Mouse (Mus musculus) frontal cortex, postnatal 14 days (tissue): ENCODE measurements at regions not wholly inside any gene's neighbourhood (a gene's known extent, or its start where the extent isn't known, plus 50 kb on each side); places are given as distances from the start of the nearest gene placed in this dataset.

Experiments
- DNase-seq, 2 experiments: peaks; one replicate each; pipeline ENCODE4 v3.0.0; 2022; ENCODE audit warnings: low spot score in 2 of 2

DNA sequence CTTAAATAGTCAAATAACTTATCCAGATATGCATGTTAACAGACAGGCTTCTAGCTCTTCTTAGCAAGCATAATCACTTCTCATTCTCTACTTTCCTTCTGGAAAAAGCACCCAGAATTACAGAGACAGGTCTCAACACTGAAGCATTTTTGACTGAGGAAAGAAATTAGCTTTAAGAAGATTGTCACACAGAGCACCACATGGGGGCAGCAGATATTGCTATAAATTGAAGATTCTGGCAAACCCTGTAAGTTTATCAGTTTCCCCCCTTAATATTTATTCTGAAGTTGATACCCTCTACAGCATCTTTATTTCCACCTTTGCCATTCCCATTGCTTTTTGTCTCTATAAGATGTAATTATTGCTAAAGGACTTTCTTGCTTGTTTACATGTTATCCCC, 83.4 kb upstream of the Lrrc4c start:
- DNase-seq = peak in 1 of 2 experiments; percentile 11

DNA sequence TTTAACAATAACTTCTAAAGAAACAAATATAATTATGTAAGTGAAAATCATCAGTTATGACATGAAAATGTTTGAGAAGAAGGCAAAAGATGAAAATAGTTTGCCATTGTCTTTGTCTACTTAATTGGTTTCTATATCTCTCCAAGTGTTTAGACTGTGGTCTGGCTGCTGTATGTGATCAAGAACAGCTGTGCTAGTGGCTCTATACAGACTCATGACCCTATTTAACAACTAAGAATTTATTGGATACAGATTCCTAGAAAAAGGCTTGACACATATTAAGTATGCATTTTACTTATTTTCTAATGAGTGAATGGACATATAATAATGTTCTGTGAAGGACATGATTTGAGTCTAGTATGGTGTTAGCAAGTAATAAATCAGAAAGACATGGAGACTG, 78.7 kb upstream of the Lrrc4c start:
- DNase-seq = no peak

DNA sequence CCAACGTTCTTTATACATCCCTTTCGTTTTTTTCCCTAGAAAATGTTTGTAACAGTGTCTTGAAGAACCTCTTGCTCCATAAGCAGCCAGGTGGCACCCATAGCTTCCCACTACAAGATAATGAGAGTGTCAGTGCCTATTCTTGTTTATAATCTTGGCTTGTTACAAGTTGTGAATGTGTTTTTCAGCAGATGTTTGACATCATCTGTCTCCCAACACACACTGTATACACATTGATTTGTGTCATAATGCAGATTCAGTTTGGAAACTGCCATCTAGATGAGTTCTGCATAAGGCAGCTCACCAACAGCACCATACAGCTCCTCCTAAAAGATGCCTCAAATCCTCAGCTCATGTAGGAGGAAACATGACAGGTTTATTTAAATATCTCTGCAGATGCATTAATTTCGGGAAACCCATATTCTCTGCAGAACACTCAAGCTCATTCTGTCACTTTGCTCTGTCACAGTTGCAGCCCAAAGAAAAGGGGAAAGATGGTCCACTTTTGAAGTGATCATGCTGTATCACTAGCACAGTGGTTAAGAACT, 77.4 kb upstream of the Lrrc4c start:
- no peak for DNase-seq

DNA sequence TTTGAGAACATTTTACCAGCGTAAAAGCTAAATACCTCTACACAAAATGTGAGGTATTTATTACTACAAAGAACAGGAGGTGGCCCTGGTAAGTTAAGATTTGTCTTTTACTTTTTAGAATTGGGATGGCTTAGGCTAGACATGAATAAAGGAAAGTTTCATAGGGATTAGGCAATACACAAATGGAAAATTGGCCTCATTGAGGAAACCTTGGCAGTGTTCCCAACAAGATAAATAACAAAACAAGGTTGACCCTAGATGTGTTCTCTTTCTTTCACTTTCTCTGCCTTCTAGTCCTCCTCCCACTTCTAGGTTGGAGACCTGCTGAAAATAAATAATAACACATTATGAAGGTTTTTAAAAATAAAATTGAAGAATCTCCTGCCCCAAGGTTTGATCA, 64.3 kb upstream of the Lrrc4c start:
- DNase-seq = no peak

DNA sequence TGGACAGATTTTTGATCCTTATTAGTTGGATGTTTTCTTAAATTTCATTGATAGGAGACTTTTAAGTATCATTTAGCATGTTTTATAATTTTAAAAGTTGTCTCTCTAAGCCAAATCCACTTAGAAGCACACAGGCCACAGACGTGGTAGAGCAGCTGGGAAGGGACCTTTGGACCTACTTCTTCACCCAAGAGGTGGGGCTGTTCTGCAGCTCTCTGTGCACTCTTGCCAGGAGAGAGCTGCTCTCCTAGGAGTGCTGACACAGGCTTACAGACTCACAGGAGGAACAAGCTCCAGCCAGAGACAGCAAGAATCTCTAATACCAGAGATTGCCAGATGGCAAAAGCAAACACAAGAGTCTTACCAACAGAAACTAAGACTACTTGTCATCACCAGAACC, 61.5 kb upstream of the Lrrc4c start:
- DNase-seq = no peak
